Mouse (Mus musculus) cerebellum, postnatal 36 days (tissue): ENCODE measurements at regions not wholly inside any gene's neighbourhood (a gene's known extent, or its start where the extent isn't known, plus 50 kb on each side); places are given as distances from the start of the nearest gene placed in this dataset.

Experiments used
- DNase-seq, 2 experiments: peaks; one replicate each; pipeline ENCODE4 v3.0.0; 2021 to 2022; ENCODE audit warnings: mixed read lengths in 2 of 2

DNA sequence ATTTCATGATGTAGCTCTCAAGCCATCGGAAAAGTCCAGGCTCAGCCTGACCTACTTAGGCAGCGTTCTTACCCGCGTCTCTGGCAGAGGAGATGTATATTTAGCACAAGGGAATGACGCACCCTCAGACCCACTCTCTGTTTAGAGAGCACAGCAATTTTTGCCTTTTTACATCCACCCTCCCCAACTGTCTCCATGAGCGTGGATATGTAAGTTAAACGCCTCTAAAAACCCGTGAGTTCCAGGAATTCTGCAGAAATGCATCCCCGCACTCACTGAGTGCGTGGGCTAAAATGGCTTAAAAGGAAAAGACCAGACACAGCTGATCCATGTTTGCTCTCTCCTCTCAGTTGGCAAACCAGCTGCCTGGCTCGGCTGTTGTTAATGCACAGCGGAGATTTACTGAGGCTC lies 267.8 kb upstream of the Arid1b start:
- peak in 1 of 2 experiments; percentile 4 for DNase-seq

- DNase-seq: no peak
Measured at GRCm38 (mm10) chr17:4734412-4734881, 259.7 kb upstream of the Arid1b start.

DNA sequence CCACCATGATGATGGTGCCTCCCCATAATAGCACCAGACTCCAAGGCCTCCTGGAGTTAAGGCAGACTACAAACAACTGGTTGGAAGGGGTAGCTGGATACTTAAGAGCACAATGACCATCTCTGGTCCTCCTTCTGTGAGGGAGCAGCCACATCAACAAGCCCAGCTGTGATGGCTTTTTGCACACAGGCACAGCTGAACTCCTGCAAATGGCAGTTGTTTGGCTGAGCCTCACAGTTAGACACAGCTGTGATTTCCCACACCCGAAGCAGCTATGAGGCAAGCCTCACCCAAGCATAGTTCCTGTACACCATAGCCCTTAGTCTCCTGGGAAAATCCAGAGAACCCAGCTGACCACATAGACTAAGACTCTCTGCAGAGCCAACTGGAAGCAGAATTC lies 258.9 kb upstream of the Arid1b start:
- DNase-seq: no peak

- DNase-seq: no peak
Measured at GRCm38 (mm10) chr17:4736689-4737088, 257.4 kb upstream of the Arid1b start.

GRCm38 (mm10) chr17:4738717-4739485 lies 255.2 kb upstream of the Arid1b start:
- DNase-seq: no peak

- peak; percentile 49 to 63 for DNase-seq
Measured at GRCm38 (mm10) chr17:4740784-4741183, 253.3 kb upstream of the Arid1b start.

- no peak for DNase-seq
Measured at GRCm38 (mm10) chr17:4742314-4742713, 251.8 kb upstream of the Arid1b start.

- no peak for DNase-seq
Measured at GRCm38 (mm10) chr17:4762956-4763355, 231.2 kb upstream of the Arid1b start.

DNA sequence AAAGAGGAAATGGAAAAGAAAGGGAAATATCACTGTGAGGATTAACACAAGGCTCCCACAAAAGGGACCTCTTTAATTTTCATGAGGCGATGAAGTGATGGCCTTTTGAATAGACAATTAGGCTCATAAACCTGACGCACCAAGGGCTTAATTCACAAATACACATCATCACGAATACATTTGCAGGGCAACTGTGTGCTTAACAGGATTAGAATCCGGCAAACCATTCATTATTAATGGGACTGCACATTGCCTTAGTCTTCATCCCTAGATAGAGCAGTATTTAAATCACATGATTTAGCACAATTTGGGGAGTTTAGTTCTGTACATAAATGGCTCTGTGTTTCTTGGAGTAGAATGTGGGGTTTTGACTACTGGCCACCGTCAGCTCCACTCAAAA lies 228.4 kb upstream of the Arid1b start:
- DNase-seq: no peak

- DNase-seq: no peak
Measured at GRCm38 (mm10) chr17:4767947-4768522, 226.1 kb upstream of the Arid1b start.

- DNase-seq: no peak
Measured at GRCm38 (mm10) chr17:4769284-4769683, 224.8 kb upstream of the Arid1b start.

- DNase-seq: no peak
Measured at GRCm38 (mm10) chr17:4770052-4770451, 224.1 kb upstream of the Arid1b start.

GRCm38 (mm10) chr17:4778161-4778560 lies 216.0 kb upstream of the Arid1b start:
- peak; percentile 76 to 78 for DNase-seq

DNA sequence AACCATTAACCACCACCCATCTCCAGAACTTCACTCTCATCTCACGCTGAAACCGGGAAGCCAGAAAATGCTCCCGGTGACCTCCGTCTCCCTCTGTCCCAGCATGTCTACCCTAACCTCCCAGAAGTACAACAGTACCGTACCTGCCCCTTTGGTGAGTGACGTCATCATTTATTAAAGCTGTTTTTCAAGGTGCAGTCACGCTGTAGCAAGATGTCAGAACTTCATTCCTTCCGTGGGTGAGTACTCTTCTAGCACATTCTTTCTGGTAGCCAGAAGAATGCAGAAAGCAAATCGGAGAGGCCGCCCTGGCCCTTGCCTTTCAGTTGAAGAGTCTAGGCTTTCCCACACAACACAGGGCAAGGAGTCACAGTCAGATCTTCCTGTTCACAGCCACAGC lies 215.1 kb upstream of the Arid1b start:
- DNase-seq: no peak

- DNase-seq: no peak
Measured at GRCm38 (mm10) chr17:4781586-4781985, 212.5 kb upstream of the Arid1b start.

- DNase-seq: no peak
Measured at GRCm38 (mm10) chr17:4784296-4784695, 209.8 kb upstream of the Arid1b start.

- peak; percentile 11 to 22 for DNase-seq
Measured at GRCm38 (mm10) chr17:4785281-4785839, 208.8 kb upstream of the Arid1b start.

DNA sequence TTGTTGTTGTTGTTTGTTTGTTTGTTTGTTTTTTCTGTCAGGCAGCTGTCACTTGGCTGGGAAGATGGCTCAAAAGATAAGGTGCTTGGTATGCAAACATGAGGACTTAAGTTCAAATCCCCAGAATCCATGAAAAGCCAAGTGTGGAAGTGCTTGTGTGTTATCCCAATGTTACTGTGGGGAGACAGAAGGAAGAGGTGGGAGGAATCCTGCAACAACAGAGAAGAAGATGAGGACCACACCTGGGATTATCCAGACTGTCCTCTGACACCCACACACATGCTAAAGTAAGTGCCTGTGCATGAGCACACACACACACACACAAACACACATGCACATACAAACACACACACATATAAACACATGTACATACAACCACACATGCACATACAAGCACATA lies 207.6 kb upstream of the Arid1b start:
- DNase-seq: no peak

DNA sequence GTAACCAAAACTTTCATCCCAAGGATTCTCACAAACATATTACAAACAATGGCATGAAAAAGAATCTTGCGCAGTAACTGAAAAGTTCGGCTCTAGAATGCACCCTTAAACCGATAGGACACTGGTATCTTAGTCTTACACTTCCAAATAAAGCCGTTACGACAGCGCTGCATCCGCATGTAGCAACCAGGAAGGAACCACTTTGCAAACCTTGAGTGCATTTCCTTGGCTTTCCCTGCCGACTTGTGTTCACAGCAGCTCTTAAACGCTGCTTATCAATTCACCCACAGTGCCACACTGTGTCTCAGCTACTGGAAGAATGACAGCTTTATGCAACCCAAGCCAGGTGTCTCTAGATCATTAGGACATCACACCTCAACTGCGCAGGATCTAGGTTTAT lies 202.3 kb upstream of the Arid1b start:
- no peak for DNase-seq

DNA sequence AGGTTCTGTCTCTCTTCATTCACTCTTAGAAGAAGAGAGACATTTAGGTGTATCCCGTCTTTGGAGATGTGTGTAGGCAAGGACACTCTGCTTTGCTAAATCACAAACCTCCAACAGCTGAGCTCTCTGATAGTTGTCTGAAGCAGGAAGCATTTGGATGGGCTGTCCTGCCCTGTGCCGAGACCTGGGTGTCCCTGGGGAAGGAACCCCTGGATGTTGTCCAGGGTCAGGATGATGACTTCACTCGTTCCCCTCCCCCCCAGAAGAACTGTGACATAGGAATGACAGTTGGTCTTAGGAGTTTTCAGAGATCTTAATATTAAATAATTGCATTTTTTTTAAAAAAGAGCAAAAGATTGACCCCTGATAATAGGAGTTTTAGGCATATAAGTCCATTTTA lies 197.9 kb upstream of the Arid1b start:
- DNase-seq: no peak

DNA sequence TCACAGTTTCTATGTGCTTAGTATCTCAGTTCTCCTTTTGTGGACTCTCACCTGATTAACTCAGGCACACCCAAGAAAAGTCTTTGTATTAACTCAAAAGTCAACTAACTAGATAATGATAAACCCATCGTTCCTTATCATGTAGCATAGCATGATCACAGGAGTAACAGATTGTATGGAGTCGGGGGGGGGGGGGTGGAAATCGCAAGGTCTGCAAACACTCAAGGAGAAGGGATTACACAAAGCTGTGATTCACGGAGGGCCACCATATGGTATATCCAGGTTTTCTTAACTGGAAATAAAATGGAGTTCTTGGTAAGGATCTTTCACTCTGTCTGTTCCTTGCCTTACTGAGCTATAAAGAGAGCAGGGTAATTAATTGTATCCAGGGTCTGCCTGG lies 190.1 kb upstream of the Arid1b start:
- DNase-seq: no peak

GRCm38 (mm10) chr17:4806051-4806450 lies 188.1 kb upstream of the Arid1b start:
- DNase-seq: peak in 1 of 2 experiments; percentile 16

DNA sequence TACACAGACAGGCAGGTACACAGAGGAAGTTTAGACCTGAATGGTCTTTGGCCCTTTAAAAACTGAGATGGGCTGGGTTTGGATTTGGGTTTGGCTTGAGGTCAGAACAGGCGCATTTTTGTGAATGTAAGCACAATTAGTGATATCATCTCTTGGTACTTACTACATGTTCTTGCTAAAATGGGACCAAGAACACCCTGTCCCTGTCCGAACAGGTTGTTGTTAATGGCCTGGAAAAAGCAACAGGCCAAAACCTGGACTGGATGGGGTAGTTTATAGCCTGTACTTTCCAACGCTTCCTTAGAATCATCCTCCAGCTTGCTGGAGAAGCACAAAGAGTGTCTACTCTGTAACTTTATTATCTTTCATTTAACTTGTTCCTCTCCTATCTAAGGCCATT lies 185.2 kb upstream of the Arid1b start:
- no peak for DNase-seq

- no peak for DNase-seq
Measured at GRCm38 (mm10) chr17:4813232-4813631, 180.9 kb upstream of the Arid1b start.
